Mouse (Mus musculus): ENCODE data around the gene Sdk1. TPM values are rescaled to one million over a fixed set of nuclear protein-coding genes. Genes with fewer than 3 reads are reported as not detected.

The Sdk1 gene
- total RNA-seq, 2 experiments from 2014 or later, result not detected

GRCm38 (mm10) chr5:141415644-141416243 is 174.5 kb downstream of the Sdk1 start:
- no peak for ATAC-seq (replicated peaks; ENCODE audit: poor library complexity, severe bottlenecking)

DNA sequence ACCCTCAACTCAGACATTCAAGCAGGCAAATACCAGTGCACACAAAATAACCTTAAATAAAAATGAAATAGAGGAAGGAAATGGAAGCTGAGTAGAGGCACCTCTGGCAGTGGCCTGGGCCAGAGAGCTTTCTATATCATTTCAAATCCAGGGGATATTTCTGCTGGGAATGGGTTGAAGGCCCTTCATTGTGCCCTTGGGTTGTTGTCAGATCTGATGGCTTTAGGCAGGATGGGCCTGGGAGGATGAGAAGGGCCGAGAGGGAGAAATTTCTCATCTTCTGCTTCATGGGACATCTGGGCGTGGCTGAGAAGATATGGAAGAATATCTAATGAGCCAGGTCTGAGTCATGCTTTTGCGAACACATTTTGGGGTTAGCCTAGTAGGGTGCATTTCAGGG is 186.8 kb downstream of the Sdk1 start:
- ATAC-seq (replicated peaks; ENCODE audit: poor library complexity, severe bottlenecking), result no peak

DNA sequence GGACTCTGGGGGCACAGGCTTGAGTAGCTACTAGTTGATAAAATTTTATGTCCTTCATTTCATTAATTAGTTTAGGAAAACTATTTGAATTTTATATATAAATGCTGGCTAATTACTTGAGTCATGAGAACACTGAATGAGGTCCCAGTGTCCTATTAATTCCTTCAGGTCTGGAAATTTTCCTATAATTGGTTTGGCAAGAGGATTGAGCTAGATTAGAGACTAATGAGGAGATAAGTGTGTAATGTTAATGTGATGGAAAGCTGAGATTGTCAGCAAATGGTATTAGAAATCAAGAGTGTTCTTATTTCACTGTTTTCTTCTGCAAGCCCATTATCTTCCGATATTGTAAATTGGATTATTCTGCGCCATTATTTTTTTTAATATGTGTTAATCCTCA is 192.0 kb downstream of the Sdk1 start:
- no peak for ATAC-seq (replicated peaks; ENCODE audit: poor library complexity, severe bottlenecking)

GRCm38 (mm10) chr5:141447247-141447646 is 206.0 kb downstream of the Sdk1 start:
- ATAC-seq (replicated peaks; ENCODE audit: poor library complexity, severe bottlenecking), result no peak

GRCm38 (mm10) chr5:141463417-141463816 is 222.1 kb downstream of the Sdk1 start:
- no peak for ATAC-seq (replicated peaks; ENCODE audit: poor library complexity, severe bottlenecking)

- ATAC-seq (replicated peaks; ENCODE audit: poor library complexity, severe bottlenecking), result no peak
These were observed 227.5 kb downstream of the Sdk1 start for GRCm38 (mm10) chr5:141468821-141469220.

DNA sequence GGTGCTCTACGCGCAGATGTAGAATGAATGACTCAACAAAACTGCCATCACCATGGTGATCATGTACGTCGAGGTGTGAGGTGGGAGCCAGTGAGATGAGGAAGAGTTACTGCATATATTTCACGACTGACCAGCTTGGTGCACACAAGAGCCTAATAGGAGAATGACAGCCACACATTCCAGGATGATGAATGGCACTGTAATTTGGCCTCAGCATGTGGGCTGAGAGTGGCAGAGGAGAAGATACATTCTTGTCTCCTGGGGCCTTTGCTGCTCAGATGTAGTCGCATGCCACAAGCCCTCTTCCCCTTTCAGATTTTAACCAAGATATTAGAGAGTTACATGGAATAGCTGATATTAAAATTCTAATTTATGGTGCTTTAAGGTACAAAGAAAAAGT is 264.0 kb downstream of the Sdk1 start:
- no peak for ATAC-seq (replicated peaks; ENCODE audit: poor library complexity, severe bottlenecking)

DNA sequence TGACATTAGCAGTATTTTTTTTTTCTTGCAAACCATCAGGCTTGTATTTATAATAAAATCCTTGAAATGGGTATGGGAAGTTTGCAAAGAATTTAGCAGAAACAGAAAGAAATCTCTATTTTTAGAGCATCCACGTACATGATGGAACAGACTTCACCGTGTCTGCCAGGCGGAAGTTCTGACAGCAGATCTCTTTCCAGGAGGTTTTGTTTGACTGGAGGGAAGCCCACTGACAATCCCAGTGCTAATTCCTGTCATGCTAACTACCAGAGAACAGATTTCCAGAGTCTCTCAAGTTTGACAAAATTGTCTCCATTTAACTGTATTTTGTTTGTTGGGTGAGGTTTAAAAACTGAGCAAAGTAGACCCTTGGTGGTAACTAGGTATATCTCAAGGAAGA is 265.1 kb downstream of the Sdk1 start:
- ATAC-seq (replicated peaks; ENCODE audit: poor library complexity, severe bottlenecking), result no peak

DNA sequence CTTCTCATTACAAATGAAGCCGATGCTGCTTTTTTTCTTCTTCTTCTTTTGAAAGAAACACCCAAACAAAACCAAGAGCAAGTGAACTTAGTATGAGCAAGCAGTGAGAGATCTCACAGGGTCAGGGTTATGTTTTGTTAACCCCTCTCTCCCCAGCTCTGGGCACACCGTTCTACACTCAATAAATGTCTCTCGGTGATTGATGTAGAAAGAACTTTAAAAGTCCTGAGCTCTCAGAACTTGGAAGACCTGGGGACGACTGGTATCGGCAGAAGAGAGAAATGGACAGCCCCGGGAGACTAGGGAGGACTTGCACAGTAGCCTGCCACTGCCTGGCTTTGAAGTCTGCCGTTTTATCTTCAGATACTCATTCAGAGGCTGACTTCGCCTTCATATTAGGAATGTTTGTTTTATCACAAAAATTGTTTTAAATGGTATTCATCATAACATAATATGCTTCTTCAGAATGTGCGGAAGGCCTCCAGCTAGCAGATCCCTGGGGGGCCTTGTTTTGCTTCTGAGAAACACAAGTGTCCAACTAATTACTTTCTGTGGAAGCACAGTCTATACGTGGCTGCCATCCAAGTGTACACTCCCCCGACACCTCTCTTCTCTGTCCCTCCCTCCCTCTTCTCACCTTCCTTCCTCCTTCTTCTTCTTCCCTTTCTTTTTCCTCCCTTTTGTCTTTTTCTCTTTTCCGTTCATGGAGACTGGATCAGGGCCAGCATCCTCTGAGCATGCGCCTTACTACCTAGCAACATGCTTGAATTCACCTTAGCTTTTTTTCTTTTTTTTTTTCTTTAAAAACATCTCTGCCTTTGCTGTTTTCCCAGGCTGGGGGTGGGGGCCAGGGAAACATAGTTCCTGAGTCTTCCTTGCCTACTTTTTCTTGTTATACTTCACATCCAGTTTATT is 283.8 kb downstream of the Sdk1 start:
- ATAC-seq (replicated peaks; ENCODE audit: poor library complexity, severe bottlenecking), result no peak

DNA sequence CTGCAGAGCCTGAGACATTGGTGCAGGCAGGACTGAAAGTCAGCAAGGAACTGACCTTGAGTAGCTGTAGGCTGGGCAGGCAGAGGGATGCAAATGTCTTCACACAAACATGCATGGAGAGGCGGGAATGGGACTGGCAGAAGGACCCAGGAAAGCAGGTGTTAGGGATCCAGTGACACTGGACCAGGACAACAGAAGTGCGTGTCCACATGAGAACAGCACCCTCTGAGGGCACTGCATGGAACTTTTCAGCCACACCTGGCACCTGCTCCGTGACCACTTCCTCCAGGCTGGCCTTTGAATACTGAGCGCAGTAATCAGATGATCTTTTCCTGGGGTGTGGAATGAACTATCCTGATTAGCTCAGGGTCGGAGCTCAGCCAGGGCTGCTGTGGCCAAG is 298.9 kb downstream of the Sdk1 start:
- no peak for ATAC-seq (replicated peaks; ENCODE audit: poor library complexity, severe bottlenecking)

DNA sequence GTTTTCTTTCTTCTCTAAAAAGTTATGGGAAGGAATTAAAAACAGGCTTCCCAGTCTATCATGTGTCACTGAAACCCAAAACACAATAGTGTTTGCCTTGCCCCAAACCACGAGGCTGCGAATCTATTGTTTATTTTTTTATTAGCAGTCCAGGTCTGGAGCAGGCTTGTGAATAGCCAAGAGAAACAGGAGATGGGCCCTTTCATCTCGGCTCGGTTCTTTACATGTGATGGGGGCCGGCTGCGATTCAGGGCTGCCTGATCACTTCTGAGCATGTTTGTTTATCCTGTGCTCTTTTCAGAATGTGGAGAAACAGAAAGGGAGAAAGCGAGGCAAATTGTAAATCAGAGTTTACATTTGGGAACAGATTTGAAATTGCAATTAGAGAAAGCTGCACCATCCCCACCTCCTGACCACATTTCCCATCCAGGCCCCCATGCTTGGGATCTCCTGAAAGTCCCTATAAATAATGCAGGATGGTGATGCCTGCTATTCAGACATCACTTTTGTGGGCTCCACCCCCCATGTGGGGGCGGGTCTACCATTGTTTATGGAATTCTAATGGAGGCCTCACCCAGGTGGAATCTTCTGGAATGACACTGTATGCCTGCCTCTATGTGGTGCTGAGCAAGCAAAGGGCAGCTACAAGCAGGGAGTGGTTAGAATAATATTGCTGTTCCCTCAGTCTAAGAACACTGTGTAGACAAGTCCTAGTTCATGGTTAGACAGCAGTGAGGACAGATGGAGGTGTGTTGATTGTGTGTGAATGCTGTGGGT is 301.8 kb downstream of the Sdk1 start:
- ATAC-seq (replicated peaks; ENCODE audit: poor library complexity, severe bottlenecking), result no peak

GRCm38 (mm10) chr5:141553444-141553843 is 312.2 kb downstream of the Sdk1 start:
- no peak for ATAC-seq (replicated peaks; ENCODE audit: poor library complexity, severe bottlenecking)

- ATAC-seq (replicated peaks; ENCODE audit: poor library complexity, severe bottlenecking), result no peak
These were observed 317.4 kb downstream of the Sdk1 start for GRCm38 (mm10) chr5:141558731-141559130.

DNA sequence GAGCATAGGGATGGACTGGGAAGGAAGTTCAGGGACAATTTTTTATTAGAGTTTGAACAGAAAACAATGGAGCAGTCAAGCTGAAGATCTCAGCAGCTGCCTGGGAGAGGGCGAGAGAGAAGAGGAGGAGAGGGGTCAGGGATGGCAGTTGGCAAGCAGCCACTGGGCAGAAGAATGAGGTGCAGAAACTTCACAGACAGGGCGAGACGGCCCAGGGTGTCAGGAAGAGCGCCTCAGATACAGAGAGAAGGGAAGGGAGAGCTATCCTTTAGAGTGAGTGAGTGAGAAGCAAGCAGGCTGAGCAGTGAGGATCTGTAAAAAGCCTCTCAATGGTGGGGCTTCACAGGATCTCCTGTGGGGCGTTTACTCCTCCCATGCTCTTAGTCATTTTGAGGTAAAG is 319.0 kb downstream of the Sdk1 start:
- ATAC-seq (replicated peaks; ENCODE audit: poor library complexity, severe bottlenecking), result no peak

DNA sequence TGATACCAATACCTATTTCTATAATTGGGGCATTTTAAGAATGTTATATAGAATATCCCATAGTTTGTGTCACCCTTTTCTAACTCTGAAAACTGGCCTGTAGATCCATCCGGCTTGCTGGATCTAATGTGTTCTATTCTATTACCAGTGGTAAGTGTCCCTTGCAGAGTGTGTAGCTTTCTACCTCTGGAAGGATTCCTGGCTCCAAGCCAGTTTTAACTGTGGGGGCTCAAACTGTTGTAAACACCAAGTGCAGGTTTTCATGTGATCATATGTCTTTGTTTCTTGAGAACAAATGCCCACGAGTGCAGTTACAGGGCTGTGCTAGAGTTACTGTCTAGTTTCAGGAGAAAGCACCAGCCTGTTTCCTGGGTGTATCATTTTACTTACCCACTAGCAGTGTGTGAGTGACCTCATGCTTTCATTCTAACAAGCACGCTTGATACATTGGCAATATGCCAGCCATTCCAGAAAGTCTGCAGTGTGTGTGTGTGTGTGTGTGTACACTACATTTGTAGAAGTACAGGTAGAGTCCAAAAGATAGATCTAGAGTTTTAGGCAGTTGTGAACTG is 320.8 kb downstream of the Sdk1 start:
- no peak for ATAC-seq (replicated peaks; ENCODE audit: poor library complexity, severe bottlenecking)

GRCm38 (mm10) chr5:141564197-141564596 is 322.9 kb downstream of the Sdk1 start:
- ATAC-seq (replicated peaks; ENCODE audit: poor library complexity, severe bottlenecking), result no peak

DNA sequence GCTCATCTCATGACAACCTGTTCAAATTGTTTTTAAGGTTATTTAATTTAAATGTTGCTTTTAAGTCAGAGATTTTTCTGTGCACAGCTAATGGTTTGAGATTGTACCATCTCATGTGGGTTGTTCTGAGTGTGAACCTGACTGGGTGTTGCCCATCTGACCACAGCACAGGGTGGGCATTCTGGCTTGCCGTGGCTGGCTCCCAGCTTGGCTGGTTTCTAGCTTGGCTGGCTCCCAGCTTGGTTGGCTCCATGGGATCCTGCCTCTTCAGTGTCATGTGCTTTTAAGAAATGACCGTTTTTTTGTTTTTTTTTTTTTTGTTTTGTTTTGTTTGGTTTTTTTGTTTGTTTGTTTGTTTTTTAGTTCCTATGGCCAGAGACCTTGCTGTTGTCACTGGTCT is 326.8 kb downstream of the Sdk1 start:
- ATAC-seq (replicated peaks; ENCODE audit: poor library complexity, severe bottlenecking), result no peak

DNA sequence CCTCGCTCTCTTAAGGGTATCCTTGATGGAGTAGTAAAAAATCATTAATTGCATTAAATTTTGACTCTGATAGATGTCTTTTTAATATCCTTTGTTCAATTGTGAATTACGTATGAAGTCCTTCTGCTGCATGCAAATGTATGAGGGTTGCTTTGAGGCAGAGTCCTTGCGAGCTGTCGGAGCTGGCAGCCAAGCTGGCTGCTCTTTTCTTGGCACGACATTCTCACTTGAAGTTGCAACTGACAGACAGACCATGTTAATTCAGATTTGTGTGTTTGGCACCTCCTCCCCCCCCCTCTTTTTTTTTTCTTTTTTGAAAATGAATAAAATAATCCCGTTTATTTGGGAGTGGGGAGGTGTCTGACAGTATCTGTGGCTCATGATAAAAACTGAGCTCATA is 329.2 kb downstream of the Sdk1 start:
- ATAC-seq (replicated peaks; ENCODE audit: poor library complexity, severe bottlenecking), result no peak

- no peak for ATAC-seq (replicated peaks; ENCODE audit: poor library complexity, severe bottlenecking)
These were observed 333.0 kb downstream of the Sdk1 start for GRCm38 (mm10) chr5:141574263-141574662.

- no peak for ATAC-seq (replicated peaks; ENCODE audit: poor library complexity, severe bottlenecking)
These were observed 350.0 kb downstream of the Sdk1 start for GRCm38 (mm10) chr5:141591246-141591645.

GRCm38 (mm10) chr5:141612721-141613120 is 371.4 kb downstream of the Sdk1 start:
- no peak for ATAC-seq (replicated peaks; ENCODE audit: poor library complexity, severe bottlenecking)

Data from granulocyte monocyte progenitor cell, adult 5-6 weeks (primary cell).